Mouse (Mus musculus) left cerebral cortex, adult 2 months (tissue): ENCODE measurements at regions not wholly inside any gene's neighbourhood (a gene's known extent, or its start where the extent isn't known, plus 50 kb on each side); places are given as distances from the start of the nearest gene placed in this dataset.

Source experiments
- DNase-seq, 2 experiments: peaks; one replicate each; pipeline ENCODE4 v3.0.0; 2021 to 2022; ENCODE audit warnings: low spot score in 2 of 2, mixed read lengths in 1 of 2; ENCODE audit errors: extremely low spot score in 1 of 2
- H3K27ac ChIP-seq: fragments of 200-600 bp; 2 replicates; pipeline ENCODE4 v1.8.1; 2022
- H3K4me3 ChIP-seq: fragments of 200-600 bp; 2 replicates; pipeline ENCODE4 v1.8.1; 2022
- CTCF ChIP-seq: fragments of 200-600 bp; IDR thresholded peaks from 2 replicates; pipeline ENCODE4 v1.8.1; 2022; ENCODE audit warnings: antibody characterized with exemption, mild to moderate bottlenecking, moderate library complexity
- intact Hi-C: fragments of 180-260 bp; cut with DNase I; formaldehyde crosslinking; loops from one replicate; pipeline ENCODE4 v1.15.1; 2025

- peak; percentile 41 to 49 for DNase-seq
- intact Hi-C loops, result loop anchor here (2.0 to 5.0 kb wide), 4 partner anchors 173 to 463 kb away; no protein-coding TSS in a partner anchor
- no peak for TF ChIP-seq CTCF
These were observed 485.8 kb downstream of the Prss52 start for GRCm38 (mm10) chr14:64589571-64590547.

GRCm38 (mm10) chr14:64590611-64591010 lies 486.5 kb downstream of the Prss52 start:
- Histone ChIP-seq H3K4me3 (peak overlapping the region; percentile 81), H3K27ac (peak overlapping the region; percentile 99)
- TF ChIP-seq CTCF, result no peak
- intact Hi-C loops, result no loop called here
- DNase-seq, result peak; percentile 32

More at GRCm38 (mm10) chr14:64589571-64590547, 485.8 kb downstream of the Prss52 start:
- Histone ChIP-seq H3K27ac (peak overlapping the region; percentile 99), H3K4me3 (peak overlapping the region; percentile 81)

- peak overlapping the region; percentile 81 for H3K4me3 ChIP-seq
- intact Hi-C loops, result no loop called here
- DNase-seq, result peak in 1 of 2 experiments; percentile 19
- no peak for TF ChIP-seq CTCF
- H3K27ac ChIP-seq, result peak overlapping the region; percentile 99
These were observed 487.2 kb downstream of the Prss52 start for GRCm38 (mm10) chr14:64591091-64591976.

GRCm38 (mm10) chr14:64592176-64592575 lies 488.1 kb downstream of the Prss52 start:
- no peak for TF ChIP-seq CTCF
- intact Hi-C loops, result no loop called here
- peak overlapping the region; percentile 99 for H3K27ac ChIP-seq
- peak overlapping the region; percentile 81 for H3K4me3 ChIP-seq
- peak in 1 of 2 experiments; percentile 14 for DNase-seq

GRCm38 (mm10) chr14:64592706-64593320 lies 488.7 kb downstream of the Prss52 start:
- TF ChIP-seq CTCF, result no peak
- peak in 1 of 2 experiments; percentile 16 for DNase-seq
- peak overlapping the region; percentile 81 for H3K4me3 ChIP-seq
- intact Hi-C loops, result no loop called here
- peak overlapping the region; percentile 99 for H3K27ac ChIP-seq

- peak overlapping the region; percentile 99 for H3K27ac ChIP-seq
- TF ChIP-seq CTCF, result no peak
- peak; percentile 75 to 79 for DNase-seq
- intact Hi-C loops, result no loop called here
- peak overlapping the region; percentile 81; the same call in 1 of the 2 replicates for H3K4me3 ChIP-seq
These were observed 489.5 kb downstream of the Prss52 start for GRCm38 (mm10) chr14:64593564-64593963.

- intact Hi-C loops, result no loop called here
- Histone ChIP-seq H3K27ac (peak overlapping the region; percentile 73), H3K4me3 (no peak overlapping the region)
- TF ChIP-seq CTCF, result no peak
- DNase-seq, result peak; percentile 39 to 48
These were observed 490.0 kb downstream of the Prss52 start for GRCm38 (mm10) chr14:64594021-64594561.

GRCm38 (mm10) chr14:64594811-64595522 lies 490.9 kb downstream of the Prss52 start:
- intact Hi-C loops, result no loop called here
- Histone ChIP-seq H3K4me3 (no peak overlapping the region), H3K27ac (peak overlapping the region; percentile 80)
- no peak for DNase-seq
- TF ChIP-seq CTCF, result no peak

GRCm38 (mm10) chr14:64595523-64595889 lies 491.4 kb downstream of the Prss52 start:
- DNase-seq, result peak in 1 of 2 experiments; percentile 35
- no peak for TF ChIP-seq CTCF
- intact Hi-C loops, result no loop called here
- Histone ChIP-seq H3K4me3 (no peak overlapping the region), H3K27ac (peak overlapping the region; percentile 80)

GRCm38 (mm10) chr14:64595891-64596290 lies 491.8 kb downstream of the Prss52 start:
- Histone ChIP-seq H3K27ac (peak overlapping the region; percentile 80), H3K4me3 (no peak overlapping the region)
- TF ChIP-seq CTCF, result no peak
- intact Hi-C loops, result no loop called here
- DNase-seq, result peak in 1 of 2 experiments; percentile 28
